Mouse (Mus musculus) kidney, embryonic 16.5 days (tissue): ENCODE measurements around the gene Ahctf1. TPM values are rescaled to one million over a fixed set of nuclear protein-coding genes. Genes with fewer than 3 reads are reported as not detected.

ENCODE experiments used
- ATAC-seq: fragments of 200-750 bp; cut with Nextera tagmentation; 2 replicates; pipeline ENCODE4 v1.8.0; 2017; ENCODE audit warnings: moderate TSS enrichment; ENCODE audit not compliant: low FRiP score, low TSS enrichment
- H3K27ac ChIP-seq: fragments of 300-500 bp; sonication (generic); 2 replicates; pipeline ENCODE4 v1.5.1; 2014; ENCODE audit warnings: low read length
- H3K27me3 ChIP-seq: fragments of 300-500 bp; sonication (generic); 2 replicates; pipeline ENCODE4 v1.6.1; 2014; ENCODE audit warnings: low read length, control low read depth, mixed read lengths; ENCODE audit not compliant: insufficient read depth
- H3K36me3 ChIP-seq: fragments of 300-500 bp; sonication (generic); 2 replicates; pipeline ENCODE4 v1.6.1; 2014; ENCODE audit warnings: low read length, control low read depth, mixed read lengths; ENCODE audit not compliant: insufficient read depth
- H3K4me1 ChIP-seq: fragments of 300-500 bp; sonication (generic); 2 replicates; pipeline ENCODE4 v1.6.1; 2014; ENCODE audit warnings: low read length, control low read depth, mixed read lengths; ENCODE audit not compliant: insufficient read depth
- H3K4me2 ChIP-seq: fragments of 300-500 bp; sonication (generic); replicated peaks from 2 replicates; pipeline ENCODE4 v1.6.1; 2014; ENCODE audit warnings: low read depth, low read length
- H3K4me3 ChIP-seq: fragments of 300-500 bp; sonication (generic); 2 replicates; pipeline ENCODE4 v1.5.1; 2014; ENCODE audit warnings: mild to moderate bottlenecking, low read length
- H3K9ac ChIP-seq: fragments of 300-500 bp; sonication (generic); replicated peaks from 2 replicates; pipeline ENCODE4 v1.6.1; 2014; ENCODE audit warnings: low read length
- H3K9me3 ChIP-seq: fragments of 300-500 bp; sonication (generic); 2 replicates; pipeline ENCODE4 v1.6.1; 2016; ENCODE audit warnings: low read length, control low read depth
- WGBS: fragments of 180-500 bp; shearing (Covaris S2); extraction: QIAGEN DNeasy Blood & Tissue Kit; methylation state at CpG from one replicate; pipeline ENCODE4 v1.1.7; 2014; 5-methylcytosine and 5-hydroxymethylcytosine counted together
- polyA plus RNA-seq: library from polyadenylated mRNA; unstranded; fragments of >200 nt; fragmentation: Nextera tagmentation; extraction: Ambion mirVana; gene quantifications from 2 replicates; pipeline ENCODE4 v1.2.1, GENCODE M21; 2015

Gene Ahctf1
- polyA plus RNA-seq, 1 experiment from 2014 or later: 21.2 TPM

DNA sequence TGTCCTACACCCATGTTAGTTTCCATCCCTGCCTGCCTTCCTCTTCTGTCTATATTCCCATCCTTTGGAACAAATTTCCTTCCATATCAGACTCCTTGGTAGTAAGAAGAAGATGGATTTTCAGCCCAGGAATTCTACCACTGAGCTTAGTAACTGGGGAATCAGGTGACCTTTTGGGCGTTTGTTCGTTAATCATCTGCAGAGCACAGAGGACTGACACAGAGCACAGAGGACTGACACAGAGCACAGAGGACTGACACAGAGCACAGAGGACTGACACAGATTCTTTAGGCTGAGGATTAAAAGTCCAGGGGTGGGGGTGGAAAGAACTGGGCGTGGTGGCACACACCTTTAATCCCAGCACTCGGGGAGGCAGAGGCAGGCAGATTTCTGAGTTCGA, 2.3 kb upstream of the Ahctf1 start:
- H3K27me3 ChIP-seq: no peaks in the 10 kb centered on the region
- no peak overlapping the region for H3K4me3 ChIP-seq
- H3K4me1 ChIP-seq: peaks cover 16% of the 10 kb centered on the region; the same call in 1 of the 2 replicates
- WGBS: 88% methylated on average over 5 of the region's 5 CpGs
- H3K9me3 ChIP-seq: no peaks in the 10 kb centered on the region
- no peaks in the 10 kb centered on the region for H3K36me3 ChIP-seq
- H3K4me2 ChIP-seq: no peak overlapping the region
- H3K27ac ChIP-seq: no peak overlapping the region
- no peak for ATAC-seq
- H3K9ac ChIP-seq: no peak overlapping the region

DNA sequence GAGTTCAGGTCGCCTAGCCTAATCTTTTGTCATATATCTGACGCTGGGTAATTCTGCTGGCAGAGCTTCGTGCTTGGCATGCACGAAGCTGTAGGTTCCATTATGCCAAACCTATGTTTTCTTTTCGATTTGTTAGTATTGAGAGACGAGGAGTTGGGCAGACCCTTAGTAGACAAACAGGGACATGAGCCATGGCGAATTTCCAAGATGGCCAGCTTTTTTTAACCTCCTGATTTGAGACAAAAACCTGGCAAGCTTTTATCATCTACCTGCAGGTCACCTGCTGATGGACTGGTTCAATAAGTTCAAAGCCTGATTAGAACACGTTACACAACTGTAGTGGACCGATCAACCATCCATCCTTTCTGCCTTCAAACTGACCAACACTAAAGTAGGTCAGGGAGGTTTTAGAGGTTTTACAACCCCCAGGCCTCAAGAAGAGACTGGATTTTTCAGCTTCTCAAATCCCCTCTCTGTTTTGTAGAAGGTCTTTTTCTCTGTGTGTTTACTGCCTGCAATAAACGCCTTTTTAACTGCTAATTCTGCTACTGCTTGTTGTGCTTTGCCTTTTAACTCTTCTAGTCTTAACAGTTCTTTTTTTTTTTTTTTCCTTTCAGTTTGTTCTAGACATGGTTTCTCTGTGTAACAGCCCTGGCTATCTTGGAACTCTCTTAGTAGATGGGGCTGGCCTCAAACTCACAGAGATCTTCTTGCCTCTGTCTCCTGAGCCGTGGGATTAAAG, 831 bp upstream of the Ahctf1 start:
- ATAC-seq: no peak
- H3K9ac ChIP-seq: peak overlapping the region; percentile 67
- peaks cover 1% of the 10 kb centered on the region; the same call in 1 of the 2 replicates for H3K36me3 ChIP-seq
- H3K27ac ChIP-seq: peak overlapping the region; percentile 99
- peaks cover 22% of the 10 kb centered on the region; the same call in 1 of the 2 replicates for H3K4me1 ChIP-seq
- 23% methylated on average over 11 of the region's 11 CpGs for WGBS
- H3K9me3 ChIP-seq: no peaks in the 10 kb centered on the region
- H3K27me3 ChIP-seq: no peaks in the 10 kb centered on the region
- peak overlapping the region; percentile 92 for H3K4me3 ChIP-seq
- H3K4me2 ChIP-seq: peak overlapping the region; percentile 88

DNA sequence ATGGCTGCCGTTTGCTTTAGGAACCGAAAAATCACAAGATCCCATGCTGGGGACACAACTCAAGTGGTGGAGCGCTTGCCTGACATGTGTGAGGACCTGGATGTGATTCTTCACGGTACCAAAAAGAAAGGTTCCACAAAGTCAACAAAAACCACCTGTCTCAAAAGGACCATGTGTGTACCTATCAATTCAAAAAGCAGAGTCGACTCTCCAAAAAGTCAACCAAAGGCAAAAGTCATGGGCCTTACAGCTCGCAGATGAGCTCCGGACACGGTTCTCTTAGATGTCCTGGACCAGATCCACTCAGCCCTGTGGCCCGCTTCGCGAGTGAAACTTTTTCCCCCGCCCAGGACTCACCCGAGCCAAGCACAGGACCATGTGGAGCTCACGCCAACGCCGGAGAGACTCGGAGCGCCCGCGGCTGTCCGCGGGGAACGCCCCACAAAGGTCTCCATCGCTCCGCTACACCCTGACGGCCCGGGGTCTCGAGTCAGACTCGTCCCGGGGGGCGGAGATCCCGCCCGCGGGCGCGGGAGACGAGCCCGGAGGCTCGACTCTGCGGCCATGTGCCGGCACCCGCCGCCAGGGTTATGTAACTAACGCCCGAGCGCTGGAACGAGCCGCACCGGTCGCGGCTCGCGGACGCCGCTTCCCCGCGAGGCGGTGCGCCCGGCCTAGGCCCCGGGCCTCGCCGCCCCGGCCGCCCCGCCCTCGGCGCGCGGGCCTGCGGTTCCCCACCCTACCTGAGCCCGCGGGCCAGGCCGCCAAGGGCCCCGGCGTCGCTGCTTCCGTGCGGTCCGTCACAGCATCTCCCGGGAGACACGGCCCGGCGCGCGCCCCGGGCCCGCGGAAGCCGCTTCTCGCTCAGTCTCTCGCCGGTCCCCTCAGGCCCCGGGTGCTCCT, 619 bp downstream of the Ahctf1 start, which contains the start of gene Gm10518:
Gene Gm10518, plus strand, starts transcription at position 767 of the 903 bp plus-strand sequence.
- peak within 1 kb of the TSS; percentile 95 for H3K9ac ChIP-seq
- peak within 1 kb of the TSS; percentile 92 for H3K4me3 ChIP-seq
- peaks cover 12% of the 10 kb centered on the region for H3K36me3 ChIP-seq
- H3K27ac ChIP-seq: peak within 1 kb of the TSS; percentile 99
- H3K4me1 ChIP-seq: peaks cover 22% of the 10 kb centered on the region; the same call in 1 of the 2 replicates
- peak; percentile 60 for ATAC-seq
- no peaks in the 10 kb centered on the region for H3K27me3 ChIP-seq
- under 1% methylated on average over 88 of the region's 94 CpGs for WGBS
- no peaks in the 10 kb centered on the region for H3K9me3 ChIP-seq
- peak within 1 kb of the TSS; percentile 88 for H3K4me2 ChIP-seq

DNA sequence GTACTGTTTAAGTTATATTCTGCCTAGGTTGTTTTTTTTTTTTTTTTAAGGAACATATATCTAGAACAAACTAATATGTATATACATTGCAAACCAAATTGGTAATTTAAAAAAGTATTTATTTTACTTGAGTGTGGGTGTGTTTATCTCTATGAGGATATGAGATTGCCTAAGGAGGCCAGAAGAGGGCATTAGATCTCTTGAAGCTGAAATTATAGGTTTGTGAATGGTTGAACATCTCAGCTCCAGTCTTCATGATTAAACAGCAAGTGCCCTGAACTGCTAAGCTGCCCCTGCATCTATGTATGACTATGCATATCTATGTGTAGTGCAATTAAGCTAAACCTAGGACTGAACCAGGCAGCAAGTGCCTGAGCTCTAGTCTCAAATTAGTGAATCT, 4.7 kb downstream of the Ahctf1 start:
- Histone ChIP-seq H3K27ac (no peak overlapping the region), H3K4me1 (peaks cover 18% of the 10 kb centered on the region; the same call in 1 of the 2 replicates), H3K4me3 (no peak overlapping the region), H3K9me3 (no peaks in the 10 kb centered on the region), H3K4me2 (no peak overlapping the region), H3K27me3 (no peaks in the 10 kb centered on the region), H3K36me3 (peaks cover 42% of the 10 kb centered on the region), H3K9ac (no peak overlapping the region)
- no peak for ATAC-seq

DNA sequence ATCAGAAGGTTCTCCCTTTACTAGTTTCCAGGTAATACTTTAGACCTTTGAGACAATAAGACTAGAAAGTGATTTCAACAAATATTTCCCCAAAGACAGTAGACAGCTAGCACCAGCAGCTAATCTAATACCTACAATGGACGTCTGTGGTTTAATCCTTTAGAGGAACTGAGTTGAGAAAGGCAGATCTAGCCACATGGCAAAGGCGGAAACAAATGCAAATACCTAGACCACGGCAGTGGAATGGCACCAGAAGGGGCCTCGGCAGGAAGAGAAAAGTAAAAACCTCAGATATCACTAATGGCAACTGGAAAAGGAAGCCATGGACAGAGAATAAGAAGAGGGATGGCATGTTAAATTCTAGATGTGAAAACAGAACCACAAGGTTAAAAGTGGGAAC, 16.2 kb downstream of the Ahctf1 start:
- Histone ChIP-seq H3K4me3 (no peak overlapping the region), H3K9me3 (no peaks in the 10 kb centered on the region), H3K9ac (no peak overlapping the region), H3K4me2 (no peak overlapping the region), H3K27me3 (no peaks in the 10 kb centered on the region), H3K36me3 (peaks cover 69% of the 10 kb centered on the region), H3K27ac (no peak overlapping the region), H3K4me1 (no peaks in the 10 kb centered on the region)
- ATAC-seq: no peak
- WGBS: 84% methylated on average over 4 of the region's 4 CpGs

DNA sequence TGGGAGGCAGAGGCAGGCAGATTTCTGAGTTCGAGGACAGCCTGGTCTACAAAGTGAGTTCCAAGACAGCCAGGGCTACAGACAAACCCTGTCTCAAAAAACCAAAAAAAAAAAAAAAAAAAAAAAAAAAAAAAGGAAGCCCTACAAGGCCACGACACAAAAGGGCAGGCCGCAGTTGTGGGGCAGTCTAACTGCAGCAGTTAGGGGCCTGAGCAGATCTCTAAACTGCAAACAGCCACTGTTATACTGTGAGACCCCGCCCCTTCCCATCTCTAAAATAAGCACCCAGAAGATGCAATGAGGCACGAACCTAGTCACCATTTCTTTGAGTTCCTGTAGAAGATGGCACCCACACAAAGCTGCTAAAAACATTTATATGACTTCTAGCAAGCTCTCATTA, 18.0 kb downstream of the Ahctf1 start:
- Histone ChIP-seq H3K27ac (no peak overlapping the region), H3K36me3 (peaks cover 65% of the 10 kb centered on the region), H3K4me2 (no peak overlapping the region), H3K27me3 (no peaks in the 10 kb centered on the region), H3K4me1 (no peaks in the 10 kb centered on the region), H3K4me3 (no peak overlapping the region), H3K9me3 (no peaks in the 10 kb centered on the region), H3K9ac (no peak overlapping the region)
- no peak for ATAC-seq
- WGBS: 87% methylated on average over 5 of the region's 5 CpGs

DNA sequence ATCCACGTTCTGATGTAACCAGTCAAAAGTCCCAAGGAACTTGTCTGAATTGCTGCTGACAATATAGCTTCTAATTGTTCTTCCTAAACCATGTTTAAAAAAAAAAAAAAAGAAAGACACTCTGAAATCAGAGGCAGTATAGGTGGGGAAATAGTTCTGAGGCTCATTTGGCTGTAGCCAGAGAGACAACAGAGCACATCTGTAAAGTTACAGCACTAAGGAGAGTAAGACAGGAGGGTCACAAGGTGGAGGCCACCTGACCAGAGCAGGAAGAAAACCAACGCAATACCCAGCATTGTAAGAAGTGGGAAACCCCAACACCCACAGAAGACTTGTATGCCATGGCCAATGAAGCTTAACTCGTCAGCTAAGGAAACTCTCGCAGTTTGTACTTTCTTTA, 19.4 kb downstream of the Ahctf1 start:
- Histone ChIP-seq H3K9me3 (no peaks in the 10 kb centered on the region), H3K27me3 (no peaks in the 10 kb centered on the region), H3K4me3 (no peak overlapping the region), H3K9ac (no peak overlapping the region), H3K36me3 (peaks cover 66% of the 10 kb centered on the region), H3K4me1 (no peaks in the 10 kb centered on the region), H3K27ac (no peak overlapping the region), H3K4me2 (no peak overlapping the region)
- 88% methylated on average over 4 of the region's 4 CpGs for WGBS
- no peak for ATAC-seq

DNA sequence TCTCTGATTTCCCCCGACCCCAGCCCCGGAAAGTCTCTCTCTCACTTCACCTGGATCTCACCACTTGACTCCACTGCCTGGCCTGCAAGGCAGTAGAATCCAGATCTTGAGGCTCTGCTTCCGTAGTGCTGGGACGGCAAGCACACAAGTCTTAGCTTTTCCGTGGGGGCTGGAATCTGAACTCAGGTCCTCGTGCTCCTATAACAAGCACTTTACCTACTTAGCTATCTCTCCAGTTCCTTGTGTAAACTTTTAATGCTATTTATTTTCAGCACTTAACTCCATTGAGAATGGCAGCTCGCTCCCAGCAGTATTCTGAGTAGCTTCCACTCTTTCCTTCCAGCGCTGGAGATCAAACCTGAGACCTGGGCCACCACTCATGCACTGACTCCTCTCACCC, 26.6 kb downstream of the Ahctf1 start:
- H3K9ac ChIP-seq: no peak overlapping the region
- 94% methylated on average over 8 of the region's 8 CpGs for WGBS
- no peaks in the 10 kb centered on the region for H3K4me1 ChIP-seq
- H3K27ac ChIP-seq: no peak overlapping the region
- H3K27me3 ChIP-seq: no peaks in the 10 kb centered on the region
- no peak for ATAC-seq
- no peaks in the 10 kb centered on the region for H3K9me3 ChIP-seq
- peaks cover 59% of the 10 kb centered on the region for H3K36me3 ChIP-seq
- H3K4me3 ChIP-seq: no peak overlapping the region
- H3K4me2 ChIP-seq: no peak overlapping the region

DNA sequence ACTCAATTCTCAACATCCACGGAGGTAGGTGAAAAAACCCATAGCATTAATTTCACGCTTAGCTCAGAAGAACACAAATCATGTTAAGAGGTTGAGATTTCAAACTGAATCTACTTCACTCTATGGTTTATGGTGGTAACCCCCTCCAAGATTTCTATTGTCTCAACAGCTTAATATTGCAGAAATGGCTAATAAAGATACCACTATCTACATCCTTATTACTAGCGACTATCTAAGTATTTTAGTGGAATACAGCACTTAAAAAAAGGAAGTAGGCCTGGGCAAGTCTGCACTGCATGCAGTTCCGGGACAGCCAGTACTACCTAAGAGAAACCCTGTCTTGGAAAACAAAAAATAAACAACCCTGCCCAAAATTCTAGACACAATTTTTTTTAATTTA, 42.9 kb downstream of the Ahctf1 start:
- 96% methylated on average over 4 of the region's 4 CpGs for WGBS
- no peak overlapping the region for H3K4me3 ChIP-seq
- no peak for ATAC-seq

DNA sequence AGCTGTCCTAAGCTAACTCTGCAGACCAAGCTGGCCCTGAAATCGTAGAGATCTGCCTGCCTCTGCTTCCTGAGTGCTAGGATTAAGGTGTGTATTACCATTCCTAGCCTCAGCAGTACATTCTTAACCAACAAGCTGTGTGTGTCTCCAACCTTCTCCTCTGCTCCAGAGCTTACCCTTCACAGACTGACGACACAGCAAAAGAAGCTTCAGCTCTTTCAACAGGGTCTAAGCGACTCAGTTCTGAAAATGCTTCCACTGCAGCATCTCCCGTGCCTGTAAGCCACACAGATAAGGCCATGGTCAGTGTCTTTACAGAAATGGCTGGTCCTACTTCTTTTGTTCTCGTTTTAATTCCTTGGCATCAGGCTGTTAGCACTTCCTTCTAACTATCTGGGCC, 43.4 kb downstream of the Ahctf1 start:
- H3K36me3 ChIP-seq: peaks cover 61% of the 10 kb centered on the region
- H3K4me2 ChIP-seq: no peak overlapping the region
- no peaks in the 10 kb centered on the region for H3K27me3 ChIP-seq
- no peaks in the 10 kb centered on the region for H3K4me1 ChIP-seq
- no peak overlapping the region for H3K4me3 ChIP-seq
- no peak overlapping the region for H3K27ac ChIP-seq
- WGBS: 96% methylated on average over 5 of the region's 5 CpGs
- H3K9me3 ChIP-seq: no peaks in the 10 kb centered on the region
- no peak for ATAC-seq
- H3K9ac ChIP-seq: no peak overlapping the region

More for the DNA sequence above, 42.9 kb downstream of the Ahctf1 start:
- Histone ChIP-seq H3K4me2 (no peak overlapping the region), H3K36me3 (peaks cover 61% of the 10 kb centered on the region), H3K9ac (no peak overlapping the region), H3K27ac (no peak overlapping the region), H3K27me3 (no peaks in the 10 kb centered on the region), H3K9me3 (no peaks in the 10 kb centered on the region), H3K4me1 (no peaks in the 10 kb centered on the region)
